Mouse (Mus musculus): ENCODE measurements around the gene Tbc1d16. TPM values are rescaled to one million over a fixed set of nuclear protein-coding genes. Genes with fewer than 3 reads are reported as not detected.

Tbc1d16 gene
- polyA plus RNA-seq, 1 experiment from 2014 or later: 16.1 TPM

DNA sequence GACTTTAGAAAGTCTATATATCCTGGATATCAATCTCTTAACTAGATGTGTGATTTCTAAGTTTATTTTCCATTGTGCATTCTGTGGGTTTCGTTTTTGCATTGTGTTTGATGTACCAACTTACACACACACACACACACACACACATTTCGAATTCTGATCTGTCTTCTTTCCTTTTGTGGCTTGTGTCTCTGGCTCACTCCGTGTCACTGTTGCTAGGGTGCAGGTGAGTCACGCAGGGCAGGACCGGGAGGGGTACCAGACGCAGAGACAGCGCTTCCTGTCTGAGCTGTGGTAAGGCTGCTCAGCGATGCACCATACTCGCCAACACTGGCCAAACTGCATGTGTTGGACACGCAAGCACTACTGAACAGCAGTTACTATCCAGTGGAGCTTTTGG, 62.3 kb downstream of the Tbc1d16 start:
- Histone ChIP-seq H3K4me3 (no peak overlapping the region), H3K4me1 (replicated peaks) (peaks cover 16% of the 10 kb centered on the region), H3K9ac (no peak overlapping the region), H3K4me2 (no peak overlapping the region), H3K9me3 (replicated peaks) (no peaks in the 10 kb centered on the region), H3K27ac (no peak overlapping the region), H3K36me3 (no peaks in the 10 kb centered on the region), H3K27me3 (no peaks in the 10 kb centered on the region)
- WGBS: 67% methylated on average over 10 of the region's 10 CpGs
- ATAC-seq (replicated peaks; ENCODE audit: insufficient number of reproducible peaks, insufficient read depth, low FRiP score, low read depth): no peak

DNA sequence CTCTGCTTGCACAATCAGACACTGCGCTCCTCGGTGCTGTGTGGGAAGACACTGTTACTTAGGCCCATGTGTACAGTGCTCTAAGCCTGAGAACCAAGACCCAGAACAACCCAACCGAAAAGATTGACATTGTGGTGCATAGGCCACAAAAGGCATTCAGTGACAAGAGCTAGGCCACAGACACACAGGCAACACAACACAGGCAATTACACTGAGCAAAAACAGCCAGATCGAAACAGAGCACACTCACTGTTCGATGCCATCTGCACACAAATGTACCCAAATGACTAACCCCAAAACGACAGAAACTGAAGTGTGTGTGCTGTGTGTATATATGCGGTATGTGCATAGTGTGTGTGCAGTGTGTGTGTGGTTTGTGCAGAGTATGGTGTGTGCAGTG, 63.9 kb downstream of the Tbc1d16 start:
- Histone ChIP-seq H3K9ac (no peak overlapping the region), H3K4me3 (no peak overlapping the region), H3K36me3 (no peaks in the 10 kb centered on the region), H3K4me2 (no peak overlapping the region), H3K27me3 (no peaks in the 10 kb centered on the region), H3K4me1 (replicated peaks) (peaks cover 22% of the 10 kb centered on the region), H3K9me3 (replicated peaks) (no peaks in the 10 kb centered on the region), H3K27ac (no peak overlapping the region)
- WGBS: 88% methylated on average over 7 of the region's 7 CpGs
- ATAC-seq (replicated peaks; ENCODE audit: insufficient number of reproducible peaks, insufficient read depth, low FRiP score, low read depth): no peak

DNA sequence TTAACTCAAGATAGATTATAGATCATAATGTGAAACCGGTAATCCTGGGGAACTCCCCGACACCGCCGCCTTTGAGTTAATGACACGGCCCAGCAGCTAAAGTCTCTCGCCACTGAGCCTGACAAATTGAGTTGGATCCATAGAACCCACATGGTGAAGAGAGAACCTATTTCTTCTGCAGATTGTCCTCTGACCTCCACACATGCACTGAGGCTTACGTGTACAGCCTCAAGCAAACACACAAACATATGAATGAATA, 64.6 kb downstream of the Tbc1d16 start:
- no peak overlapping the region for H3K9ac ChIP-seq
- 94% methylated on average over 7 of the region's 7 CpGs for whole genome bisulfite sequencing
- H3K36me3 ChIP-seq: no peaks in the 10 kb centered on the region
- ATAC-seq (replicated peaks; ENCODE audit: insufficient number of reproducible peaks, insufficient read depth, low FRiP score, low read depth): no peak
- no peaks in the 10 kb centered on the region for H3K27me3 ChIP-seq
- no peaks in the 10 kb centered on the region for H3K9me3 ChIP-seq (replicated peaks)
- peak overlapping the region; percentile 52; the same call in 1 of the 2 replicates for H3K27ac ChIP-seq
- H3K4me3 ChIP-seq: no peak overlapping the region
- no peak overlapping the region for H3K4me2 ChIP-seq
- peaks cover 22% of the 10 kb centered on the region for H3K4me1 ChIP-seq (replicated peaks)

- Histone ChIP-seq H3K4me3 (no peak overlapping the region), H3K9me3 (replicated peaks) (no peaks in the 10 kb centered on the region), H3K9ac (no peak overlapping the region), H3K4me1 (replicated peaks) (peaks cover 22% of the 10 kb centered on the region), H3K4me2 (no peak overlapping the region), H3K27me3 (no peaks in the 10 kb centered on the region), H3K27ac (peak overlapping the region; percentile 52), H3K36me3 (no peaks in the 10 kb centered on the region)
- ATAC-seq (replicated peaks; ENCODE audit: insufficient number of reproducible peaks, insufficient read depth, low FRiP score, low read depth): no peak; the same call in 1 of the 2 replicates
- 70% methylated on average over 22 of the region's 22 CpGs for WGBS
Observed at GRCm38 (mm10) chr11:119162959-119163733, 65.2 kb downstream of the Tbc1d16 start.

- H3K36me3 ChIP-seq: no peaks in the 10 kb centered on the region
- no peak overlapping the region for H3K4me3 ChIP-seq
- H3K4me1 ChIP-seq (replicated peaks): peaks cover 33% of the 10 kb centered on the region
- H3K27me3 ChIP-seq: no peaks in the 10 kb centered on the region
- 78% methylated on average over 2 of the region's 2 CpGs for WGBS
- no peak overlapping the region for H3K9ac ChIP-seq
- no peaks in the 10 kb centered on the region for H3K9me3 ChIP-seq (replicated peaks)
- no peak for ATAC-seq (replicated peaks; ENCODE audit: insufficient number of reproducible peaks, insufficient read depth, low FRiP score, low read depth)
- no peak overlapping the region for H3K4me2 ChIP-seq
- H3K27ac ChIP-seq: no peak overlapping the region
Observed at GRCm38 (mm10) chr11:119161665-119162064, 66.6 kb downstream of the Tbc1d16 start.

DNA sequence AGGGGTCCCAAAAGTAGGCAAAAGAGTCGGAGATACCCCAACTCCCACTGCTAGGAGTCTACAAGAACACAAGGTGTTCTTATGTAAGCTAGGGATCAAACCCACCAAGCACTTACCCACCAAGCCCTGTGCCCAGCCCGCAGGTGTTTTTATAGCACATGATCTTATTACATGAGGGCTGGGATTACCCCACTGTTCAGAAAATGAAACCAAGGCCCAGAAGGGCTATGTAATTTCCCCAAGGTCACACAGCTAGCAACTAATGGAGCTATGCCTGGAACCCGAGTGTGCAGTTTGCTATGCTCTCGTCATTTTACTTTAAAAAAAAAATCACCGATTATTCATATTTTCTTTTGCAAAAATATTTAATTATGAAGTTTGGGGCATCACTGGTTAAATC, 68.2 kb downstream of the Tbc1d16 start:
- no peaks in the 10 kb centered on the region for H3K9me3 ChIP-seq (replicated peaks)
- no peaks in the 10 kb centered on the region for H3K27me3 ChIP-seq
- WGBS: 83% methylated on average over 5 of the region's 5 CpGs
- H3K36me3 ChIP-seq: no peaks in the 10 kb centered on the region; the same call in 1 of the 2 replicates
- H3K4me3 ChIP-seq: no peak overlapping the region
- no peak for ATAC-seq (replicated peaks; ENCODE audit: insufficient number of reproducible peaks, insufficient read depth, low FRiP score, low read depth)
- no peak overlapping the region for H3K9ac ChIP-seq
- H3K4me2 ChIP-seq: peak overlapping the region; percentile 35; the same call in 1 of the 2 replicates
- peaks cover 26% of the 10 kb centered on the region for H3K4me1 ChIP-seq (replicated peaks)
- no peak overlapping the region for H3K27ac ChIP-seq

- Histone ChIP-seq H3K9me3 (replicated peaks) (no peaks in the 10 kb centered on the region), H3K27ac (no peak overlapping the region), H3K9ac (no peak overlapping the region), H3K4me3 (peak overlapping the region; percentile 15), H3K36me3 (no peaks in the 10 kb centered on the region; the same call in 1 of the 2 replicates), H3K4me1 (replicated peaks) (peaks cover 25% of the 10 kb centered on the region), H3K4me2 (peak overlapping the region; percentile 35), H3K27me3 (no peaks in the 10 kb centered on the region)
- ATAC-seq (replicated peaks; ENCODE audit: insufficient number of reproducible peaks, insufficient read depth, low FRiP score, low read depth): peak; percentile 64
- 37% methylated on average over 11 of the region's 11 CpGs for WGBS
Observed at GRCm38 (mm10) chr11:119159496-119159895, 68.8 kb downstream of the Tbc1d16 start.

- no peak for ATAC-seq (replicated peaks; ENCODE audit: insufficient number of reproducible peaks, insufficient read depth, low FRiP score, low read depth)
- Histone ChIP-seq H3K4me1 (replicated peaks) (peaks cover 23% of the 10 kb centered on the region), H3K36me3 (no peaks in the 10 kb centered on the region; the same call in 1 of the 2 replicates), H3K4me3 (no peak overlapping the region), H3K4me2 (no peak overlapping the region), H3K27me3 (no peaks in the 10 kb centered on the region), H3K27ac (no peak overlapping the region), H3K9ac (no peak overlapping the region), H3K9me3 (replicated peaks) (no peaks in the 10 kb centered on the region)
- WGBS: 50% methylated on average over 20 of the region's 20 CpGs
Observed at GRCm38 (mm10) chr11:119157377-119158189, 70.7 kb downstream of the Tbc1d16 start.

DNA sequence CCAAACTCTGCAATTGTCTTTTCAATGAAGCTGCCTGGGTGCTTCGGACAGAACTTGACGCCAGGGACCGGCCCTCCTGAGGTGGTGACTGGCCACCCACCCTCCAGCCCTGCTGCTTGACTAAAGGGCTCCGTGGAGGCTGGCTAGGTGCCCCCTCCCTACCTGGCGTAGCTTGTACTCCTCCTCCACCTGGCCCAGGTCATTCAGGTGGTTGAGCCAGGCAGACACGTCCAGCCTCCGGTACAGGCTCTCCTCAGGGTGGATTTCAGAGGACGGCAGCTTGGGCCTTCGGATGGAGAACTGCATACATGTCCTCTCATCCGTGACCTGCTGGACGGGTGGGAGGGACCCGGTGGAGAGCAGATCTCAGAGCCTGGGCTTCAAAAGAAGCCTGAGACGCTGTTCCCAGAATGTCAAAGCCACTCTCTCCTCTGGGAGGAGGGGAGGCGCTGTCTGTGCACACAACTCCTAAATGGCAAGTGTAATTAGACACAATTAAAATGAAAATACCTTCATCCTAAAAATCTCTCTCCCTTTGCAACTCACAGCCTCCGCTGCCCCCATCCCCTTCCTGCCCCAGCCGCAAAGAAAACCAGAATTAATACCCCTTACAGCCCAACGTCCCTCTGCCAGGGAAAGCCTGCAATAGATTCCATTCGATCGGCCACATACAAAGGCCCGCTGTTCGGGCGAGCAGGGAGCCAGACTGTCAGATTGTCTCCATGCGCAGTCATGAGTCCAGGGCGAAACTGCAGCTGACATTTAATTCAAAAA, 71.6 kb downstream of the Tbc1d16 start:
- Histone ChIP-seq H3K27me3 (no peaks in the 10 kb centered on the region), H3K4me3 (no peak overlapping the region), H3K9ac (no peak overlapping the region), H3K27ac (no peak overlapping the region), H3K4me2 (no peak overlapping the region), H3K9me3 (replicated peaks) (no peaks in the 10 kb centered on the region), H3K4me1 (replicated peaks) (peaks cover 32% of the 10 kb centered on the region), H3K36me3 (peaks cover 5% of the 10 kb centered on the region; the same call in 1 of the 2 replicates)
- 59% methylated on average over 24 of the region's 24 CpGs for WGBS
- ATAC-seq (replicated peaks; ENCODE audit: insufficient number of reproducible peaks, insufficient read depth, low FRiP score, low read depth): no peak

DNA sequence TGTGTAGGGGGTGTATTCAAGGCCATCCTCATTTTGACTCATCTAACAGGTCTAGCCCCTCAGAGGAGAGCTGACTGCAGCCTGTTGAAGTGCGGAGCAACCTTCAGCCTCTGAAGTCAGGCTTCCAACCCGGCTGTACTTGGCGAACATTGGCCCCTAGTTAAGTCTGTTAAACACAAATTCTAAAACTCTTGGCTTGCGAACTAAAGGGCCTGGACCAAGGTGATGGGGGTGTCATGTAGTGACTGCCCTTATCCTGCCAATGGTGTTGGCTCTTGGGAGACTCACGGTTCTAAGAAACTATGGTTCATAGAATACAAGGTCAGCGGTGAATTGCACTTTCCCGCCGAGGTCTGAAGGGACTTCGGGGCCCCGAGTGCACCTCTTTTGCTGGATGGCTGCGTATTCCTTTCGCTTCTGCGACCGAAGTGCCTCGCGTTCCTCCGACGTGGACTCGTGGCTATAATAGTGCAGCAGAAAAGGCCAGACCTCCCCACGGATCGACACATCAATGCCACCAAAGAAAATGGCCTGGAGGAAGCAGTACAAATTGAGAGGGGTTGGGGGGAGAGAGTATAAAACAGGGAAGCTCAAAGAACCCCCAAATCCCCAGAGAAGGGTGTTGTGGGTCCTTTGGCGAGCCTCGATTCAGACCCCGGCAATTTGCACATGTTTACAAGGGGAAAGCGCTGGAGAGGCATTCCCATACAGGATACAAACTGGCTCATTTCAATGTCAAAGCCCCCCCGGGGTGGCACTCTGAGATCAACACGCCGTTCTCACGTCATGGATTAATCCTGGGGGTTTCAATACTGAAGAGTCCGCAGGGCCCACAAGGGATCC, 72.4 kb downstream of the Tbc1d16 start:
- WGBS: 66% methylated on average over 30 of the region's 30 CpGs
- Histone ChIP-seq H3K4me2 (no peak overlapping the region), H3K27ac (no peak overlapping the region), H3K27me3 (no peaks in the 10 kb centered on the region), H3K36me3 (peaks cover 6% of the 10 kb centered on the region; the same call in 1 of the 2 replicates), H3K9me3 (replicated peaks) (no peaks in the 10 kb centered on the region), H3K9ac (no peak overlapping the region), H3K4me3 (no peak overlapping the region), H3K4me1 (replicated peaks) (peaks cover 33% of the 10 kb centered on the region)
- ATAC-seq (replicated peaks; ENCODE audit: insufficient number of reproducible peaks, insufficient read depth, low FRiP score, low read depth): no peak

Measured in heart, embryonic 15.5 days (tissue).